Mouse (Mus musculus): Measurements from ENCODE around the gene Cdca8.
"Not testable (repeated sequence)": the region's sequence is repeated elsewhere in the genome, so short reads cannot be mapped to it uniquely, and the experiment has no call there.

Gene Cdca8

DNA sequence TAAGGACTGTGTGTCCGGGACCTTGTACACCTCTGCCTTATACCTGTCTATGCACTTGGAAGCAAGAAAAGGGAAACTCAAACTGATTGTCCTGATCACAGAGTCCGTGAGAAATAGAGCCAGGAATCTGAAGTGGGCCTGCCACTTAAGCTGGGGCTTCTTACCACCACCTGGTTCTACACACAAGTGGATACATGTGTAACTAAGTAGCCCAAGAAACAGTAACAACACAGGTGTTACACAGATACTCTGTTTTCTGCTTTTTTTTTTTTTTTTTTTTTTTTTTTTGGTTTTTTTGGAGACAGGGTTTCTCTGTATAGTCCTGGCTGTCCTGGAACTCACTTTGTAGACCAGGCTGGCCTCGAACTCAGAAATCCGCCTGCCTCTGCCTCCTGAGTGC lies at the start of gene Cdca8:
Gene Cdca8 (minus strand): TSS at position 101 of the 400 bp plus-strand sequence.
- not testable (repeated sequence) for DNase-seq

DNA sequence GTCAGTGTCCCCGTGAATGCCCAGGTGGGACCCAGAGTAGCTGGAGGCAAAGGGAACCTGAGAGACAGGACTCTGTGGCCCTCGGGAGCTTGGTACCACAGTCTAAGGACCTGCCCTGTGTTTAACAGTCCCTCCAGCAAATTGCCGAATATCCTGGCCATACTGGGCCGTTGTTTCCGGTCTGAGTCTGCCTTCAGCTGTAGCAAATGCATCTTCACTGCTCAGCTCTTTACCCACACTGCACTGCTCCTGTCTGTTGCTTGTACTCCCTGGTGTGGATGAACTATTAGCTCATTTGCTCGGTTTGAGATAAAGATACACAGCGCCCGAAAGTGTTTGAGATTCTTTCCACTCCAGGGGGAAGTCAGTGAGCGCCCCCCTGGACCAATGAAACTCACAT lies 49.3 kb upstream of the Cdca8 start:
- peak in 1 of 2 experiments; percentile 21 for DNase-seq

DNA sequence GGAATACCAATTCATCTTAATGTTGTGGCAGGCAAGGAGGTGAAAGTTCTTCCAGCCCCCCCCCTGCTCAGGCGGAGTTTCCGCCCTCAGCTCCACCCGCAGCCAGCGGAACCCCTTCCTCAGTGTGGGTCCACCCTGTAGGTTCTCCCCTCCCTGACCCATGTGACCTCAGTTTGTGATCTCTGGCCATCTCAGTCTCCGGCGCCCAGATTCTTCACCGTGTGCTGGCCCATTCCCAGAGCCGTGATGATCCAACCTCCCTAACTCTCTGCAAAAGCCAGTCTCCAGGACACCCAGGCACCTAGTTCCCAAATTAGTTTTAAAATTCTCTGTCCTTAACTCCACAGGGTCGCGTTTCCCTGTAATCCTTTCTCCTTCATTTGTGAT lies 48.6 kb upstream of the Cdca8 start:
- no peak for DNase-seq

DNA sequence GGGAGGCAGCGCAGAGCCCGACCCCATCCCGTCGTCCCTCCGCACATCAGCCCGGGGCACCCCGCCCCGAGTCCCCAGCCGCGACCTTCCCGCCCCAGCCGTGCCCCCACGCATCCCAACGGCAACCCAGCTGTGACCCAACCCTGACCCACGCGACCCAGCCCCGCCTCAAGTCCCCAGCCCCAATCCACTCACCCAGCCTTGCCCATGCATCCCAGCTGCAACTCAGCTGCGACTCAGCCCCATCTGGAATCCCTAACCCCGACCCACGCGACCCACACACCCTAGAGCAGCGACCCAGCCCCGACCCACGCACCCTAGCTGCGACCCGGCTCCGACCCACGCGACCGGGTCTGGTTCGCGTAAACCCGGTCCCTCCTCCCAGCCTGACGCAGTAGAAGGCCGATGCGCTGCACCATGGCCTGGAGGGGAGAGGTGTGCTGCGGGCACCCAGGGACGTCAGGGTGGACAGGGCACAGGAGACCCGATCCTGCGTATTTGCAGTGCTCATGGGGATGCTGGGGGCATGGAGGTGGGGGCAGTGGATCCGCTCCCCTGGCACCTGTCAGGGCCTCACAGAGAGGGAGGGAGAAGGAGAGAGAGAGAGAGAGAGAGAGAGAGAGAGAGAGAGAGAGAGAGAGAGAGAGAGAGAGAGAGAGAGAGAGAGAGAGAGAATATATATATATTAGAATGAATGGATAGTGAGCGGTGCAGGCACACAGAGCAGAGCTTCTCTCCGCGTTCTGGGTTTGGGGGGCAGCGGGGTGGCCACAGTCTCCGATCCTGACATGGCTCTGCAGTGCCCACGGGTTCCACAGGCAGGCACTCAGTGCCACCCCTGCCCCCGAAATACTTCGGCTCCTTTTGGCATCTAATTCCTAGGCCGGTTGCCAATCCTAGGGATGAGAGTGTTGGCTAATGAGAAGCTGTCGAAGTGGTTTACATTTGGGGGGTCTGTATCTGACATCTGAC lies 47.9 kb upstream of the Cdca8 start:
- DNase-seq, result peak in 1 of 2 experiments; percentile 29

DNA sequence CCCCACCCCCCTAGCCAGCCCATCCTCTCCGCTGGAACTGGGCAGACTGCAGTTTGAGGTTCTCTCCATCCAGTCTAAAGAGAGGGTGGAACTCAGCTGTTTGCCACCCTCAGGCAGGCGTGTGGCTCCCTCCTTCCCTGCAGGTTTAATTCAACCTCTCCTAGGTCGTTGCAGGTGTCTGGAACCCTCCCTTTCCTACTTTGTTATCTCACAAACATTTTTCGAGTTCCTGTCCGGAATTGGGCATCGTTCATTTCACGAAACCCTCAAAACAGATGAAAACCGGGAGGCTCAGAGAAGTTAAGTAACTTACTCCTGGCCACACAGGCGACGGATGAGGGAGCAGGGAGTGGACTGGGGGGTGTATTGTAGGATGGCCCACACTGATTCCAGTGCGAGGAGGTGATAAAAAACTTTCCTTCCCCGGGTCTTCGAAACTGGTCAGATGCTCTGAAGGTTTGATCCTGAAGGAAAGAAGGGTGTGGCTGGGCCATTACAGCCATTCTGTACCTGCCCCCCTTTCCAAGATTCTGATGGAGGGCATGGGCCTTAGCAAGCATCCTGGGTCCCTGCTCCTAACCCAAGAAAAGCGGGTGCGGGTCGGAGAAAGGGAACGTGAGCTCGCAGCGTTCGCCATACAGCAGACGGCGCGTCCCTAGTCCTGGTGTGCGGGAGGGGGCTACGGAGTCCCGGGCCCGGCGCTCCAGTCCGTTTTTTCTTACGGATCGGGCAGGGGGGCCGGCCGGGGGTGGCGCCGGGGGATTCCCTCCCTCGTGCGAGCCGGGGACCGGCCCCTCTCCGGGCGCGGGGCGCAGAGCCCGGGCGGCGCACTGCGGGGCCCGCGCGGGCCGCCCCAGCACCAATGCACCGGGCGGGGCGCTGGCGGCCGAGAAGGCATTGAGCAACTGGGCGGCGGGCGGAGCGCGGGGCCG lies 46.8 kb upstream of the Cdca8 start, which contains the start of gene Rspo1:
Gene Rspo1 (plus strand): TSS at position 760 of the 932 bp plus-strand sequence.
- DNase-seq, result peak; percentile 63 to 70

DNA sequence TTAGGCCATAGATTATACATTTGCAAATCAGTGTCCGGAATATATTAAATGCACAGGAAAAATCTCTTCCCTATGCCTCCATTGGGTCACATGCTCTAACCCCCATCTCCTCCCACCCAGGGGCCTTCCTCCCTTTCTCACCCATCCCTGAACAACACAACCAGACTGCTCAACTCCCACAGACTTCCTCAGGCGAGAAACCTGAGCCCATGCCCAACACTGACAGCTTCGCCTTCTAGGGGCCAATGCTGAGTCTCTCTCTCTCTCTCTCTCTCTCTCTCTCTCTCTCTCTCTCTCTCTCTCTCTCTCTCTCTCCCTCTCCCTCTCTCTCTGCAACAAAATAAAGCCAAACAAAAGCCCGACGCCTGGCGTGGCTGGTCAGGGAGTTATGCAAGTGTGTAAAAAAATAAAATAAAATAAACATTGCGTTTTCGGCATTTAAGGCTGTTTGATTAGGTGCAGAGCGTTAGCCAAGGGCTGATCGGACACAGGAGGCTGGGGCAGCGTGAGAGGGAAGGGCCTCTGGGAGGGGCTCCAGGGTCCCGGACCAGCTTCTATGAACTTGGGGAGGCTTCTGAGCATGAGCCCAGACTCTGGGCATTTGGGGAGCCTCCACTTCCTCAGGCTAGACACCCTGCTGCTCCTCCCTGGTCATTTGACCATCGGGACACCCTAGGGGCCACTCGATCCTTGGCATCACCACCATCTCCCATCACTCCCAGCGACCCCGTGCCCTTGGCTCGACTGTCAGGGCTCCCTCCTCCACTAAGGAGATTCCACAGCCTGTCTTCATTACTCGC lies 46.0 kb upstream of the Cdca8 start:
- peak; percentile 47 to 60 for DNase-seq

DNA sequence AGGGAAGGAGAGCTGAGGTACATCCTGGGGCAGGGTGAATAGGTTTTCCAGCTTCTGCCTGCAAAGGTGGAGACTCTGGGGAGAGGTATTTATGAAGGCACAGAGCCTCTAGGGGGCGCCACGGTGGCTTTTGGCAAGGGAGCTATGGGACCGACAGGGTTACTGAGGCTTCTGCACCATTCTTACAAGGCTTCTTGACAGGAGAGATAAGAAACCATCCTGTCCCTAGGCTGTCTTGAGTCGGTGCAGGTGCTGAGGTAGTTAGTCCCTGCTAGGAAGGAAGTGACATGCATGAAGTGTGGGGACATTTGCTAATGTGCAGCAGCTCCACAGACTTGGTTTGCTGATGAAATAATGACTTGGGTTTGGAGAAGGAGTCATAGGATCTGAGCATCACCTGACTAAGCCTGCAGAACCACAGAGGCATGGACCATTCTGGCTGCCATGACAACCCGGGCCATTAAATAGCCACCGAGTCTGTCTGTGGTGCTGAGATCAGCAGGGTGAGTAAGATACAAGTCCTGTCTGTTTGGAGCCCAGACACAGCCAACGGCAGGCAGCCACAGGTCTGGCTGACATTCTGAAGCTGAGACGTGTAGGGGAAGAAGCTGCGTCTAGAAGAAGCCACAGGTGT lies 44.9 kb upstream of the Cdca8 start:
- DNase-seq, result peak; percentile 25 to 51

DNA sequence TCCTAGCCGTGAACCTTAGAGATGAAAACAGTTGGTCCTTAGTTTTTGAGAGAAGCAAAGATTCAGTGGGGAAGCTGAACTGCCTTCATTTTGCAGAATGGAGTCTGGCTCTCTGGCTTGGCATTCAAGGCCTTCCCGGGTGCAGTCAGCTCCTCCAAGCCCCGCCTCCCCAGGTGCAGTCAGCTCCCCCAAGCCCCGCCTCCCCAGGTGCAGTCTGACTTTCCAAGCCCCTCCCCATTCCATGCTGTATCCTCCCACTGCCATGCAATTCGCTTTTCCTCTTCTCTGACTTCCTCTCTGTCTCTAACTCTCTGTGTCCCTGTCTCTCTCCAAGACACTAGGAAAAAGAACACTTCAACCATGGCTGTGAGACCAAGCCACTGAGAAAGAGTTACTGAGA lies 39.1 kb upstream of the Cdca8 start:
- DNase-seq, result peak; percentile 66 to 78

DNA sequence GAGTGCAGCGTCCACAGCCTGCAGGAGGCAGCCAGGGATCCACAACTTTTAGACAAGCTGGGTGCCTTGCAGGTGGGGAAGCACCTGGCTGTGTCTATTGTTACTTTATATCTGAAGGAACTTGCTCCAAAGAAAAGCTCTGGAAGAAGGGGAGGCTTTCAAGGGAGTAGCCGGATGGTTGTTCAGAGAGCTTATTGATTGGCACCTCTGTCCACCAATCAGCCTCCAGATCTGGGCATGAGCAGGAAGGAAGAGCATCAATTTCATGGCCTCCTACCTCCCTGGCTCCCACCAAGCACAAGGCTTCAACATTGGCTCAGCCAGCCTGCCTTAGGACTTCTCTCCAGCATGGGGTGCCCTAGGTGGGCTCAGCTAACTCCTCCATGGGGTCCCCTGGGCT lies 34.2 kb upstream of the Cdca8 start:
- DNase-seq, result peak in 1 of 2 experiments; percentile 37

DNA sequence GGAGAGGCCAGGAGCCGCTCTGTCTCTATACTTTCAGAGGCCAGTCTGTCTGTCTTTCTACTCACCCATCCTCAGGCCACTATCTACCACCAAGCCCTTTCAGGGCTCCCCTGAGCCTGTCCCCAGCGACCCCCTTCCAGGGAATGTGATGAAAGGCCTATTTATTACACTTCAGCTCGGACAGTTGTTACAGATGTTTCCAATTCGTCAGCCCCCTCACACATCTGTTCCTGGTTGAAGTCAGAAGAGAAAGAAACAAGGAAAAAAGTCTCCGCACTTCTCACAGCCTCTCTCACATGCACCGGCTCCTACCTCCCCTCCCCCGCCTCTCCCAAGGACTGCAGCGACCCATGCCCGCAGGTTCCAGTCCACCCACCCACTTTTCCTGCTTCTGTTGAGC lies 33.2 kb upstream of the Cdca8 start:
- DNase-seq, result no peak

DNA sequence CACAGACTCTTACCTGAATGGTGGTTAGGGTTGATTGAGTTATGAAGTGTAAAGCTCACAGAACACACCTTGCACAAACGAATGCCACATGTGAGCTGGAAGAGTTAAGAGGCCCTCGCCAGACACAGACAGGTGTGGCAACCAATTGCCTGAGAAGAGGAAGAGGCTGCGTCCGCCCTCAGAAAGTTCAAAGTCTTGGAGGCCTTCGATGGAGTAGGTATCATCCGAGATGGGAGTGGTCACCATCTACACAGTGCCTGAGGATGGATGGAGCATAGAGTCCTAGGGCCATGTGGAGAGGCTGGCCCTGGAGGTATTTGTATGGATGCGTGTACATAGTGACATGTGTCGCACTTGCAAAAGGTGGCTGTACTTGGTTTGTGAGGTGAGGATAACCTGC lies 32.0 kb upstream of the Cdca8 start:
- no peak for DNase-seq

DNA sequence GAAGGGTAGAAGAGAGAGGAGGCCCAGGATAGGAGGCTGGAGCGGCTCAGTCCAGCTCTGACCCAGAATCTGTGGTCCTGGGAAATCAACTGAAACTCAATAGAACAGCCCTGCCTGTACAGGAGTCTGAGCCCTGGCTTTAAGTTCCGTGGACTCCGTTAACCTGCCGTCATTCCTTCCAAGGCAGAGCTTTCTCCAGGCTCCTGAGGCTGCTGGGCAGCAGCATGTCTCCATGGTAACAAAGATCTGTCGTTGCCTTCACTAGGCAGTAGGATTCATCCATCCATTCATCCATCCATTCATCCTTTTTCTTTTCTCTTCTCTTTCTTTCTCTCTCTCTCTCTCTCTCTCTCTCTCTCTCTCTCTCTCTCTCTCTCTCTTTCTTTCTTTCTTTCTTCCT lies 31.6 kb upstream of the Cdca8 start:
- no peak for DNase-seq

DNA sequence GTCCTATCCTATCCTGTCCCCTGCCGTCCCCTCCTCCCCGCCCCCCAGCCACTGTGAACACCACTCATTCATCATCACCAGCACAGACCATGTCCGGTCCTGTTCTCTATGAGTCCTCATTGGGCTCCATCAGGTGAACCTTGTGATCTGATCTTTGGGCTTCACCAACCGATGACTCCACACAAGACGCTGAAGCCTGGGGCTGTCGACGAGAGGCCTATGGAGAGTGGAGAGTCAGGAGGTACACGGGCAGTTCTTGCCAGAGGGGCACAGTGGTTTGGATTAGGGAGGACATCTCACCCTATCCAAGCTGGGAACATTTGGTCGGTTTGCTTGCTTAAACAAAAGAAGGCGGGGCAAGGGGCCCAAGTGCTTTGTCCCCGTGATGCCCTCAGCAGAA lies 31.1 kb upstream of the Cdca8 start:
- DNase-seq, result no peak

DNA sequence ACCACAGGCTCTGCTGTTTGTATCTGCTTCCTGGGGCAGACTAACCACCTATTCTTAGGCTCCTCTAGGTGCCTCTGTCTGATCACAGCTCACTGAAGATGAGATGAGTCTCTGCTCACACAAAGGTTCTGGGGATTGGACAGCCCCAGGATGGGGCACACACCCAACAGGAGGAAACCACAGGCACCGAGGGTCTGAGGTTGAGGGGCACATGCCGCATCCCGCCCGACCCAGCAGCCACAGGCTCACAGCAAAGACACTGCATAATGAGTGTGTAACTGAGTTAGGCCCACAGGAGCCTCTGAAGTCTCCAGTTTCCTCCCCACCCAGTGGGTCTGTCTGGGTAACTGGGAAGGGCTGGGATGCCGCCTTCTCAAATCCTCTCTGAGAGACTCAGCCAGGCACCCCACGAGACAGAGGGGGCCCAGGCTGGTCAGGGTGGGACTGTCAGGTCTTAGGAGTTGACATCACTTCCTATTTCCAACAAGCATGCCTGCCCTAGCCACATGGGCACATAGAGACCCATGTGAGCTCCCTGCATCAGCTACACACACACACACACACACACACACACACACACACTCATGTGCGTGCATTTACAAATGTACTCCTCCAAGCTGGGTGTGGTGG lies 30.2 kb upstream of the Cdca8 start:
- DNase-seq, result no peak

DNA sequence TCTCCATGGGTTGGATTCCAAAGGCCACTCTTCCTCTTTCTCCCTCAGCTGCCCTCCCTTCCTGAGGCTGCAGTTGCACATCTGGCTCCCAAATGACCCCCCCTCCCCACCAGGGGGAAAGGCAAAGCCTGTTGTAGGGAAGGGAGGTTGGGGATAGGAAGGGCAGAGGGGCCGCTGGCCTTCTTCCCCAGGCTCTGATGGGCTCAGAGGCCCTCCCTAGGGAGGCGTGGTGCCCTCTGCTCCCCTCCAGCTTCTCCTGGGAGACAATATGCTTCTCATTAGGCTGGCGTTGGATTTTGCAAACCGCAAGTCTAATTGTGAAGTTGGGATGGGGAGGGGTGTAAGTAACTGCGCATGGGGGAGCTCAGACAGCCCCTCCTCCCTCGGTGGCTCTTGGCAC lies 29.6 kb upstream of the Cdca8 start:
- no peak for DNase-seq

DNA sequence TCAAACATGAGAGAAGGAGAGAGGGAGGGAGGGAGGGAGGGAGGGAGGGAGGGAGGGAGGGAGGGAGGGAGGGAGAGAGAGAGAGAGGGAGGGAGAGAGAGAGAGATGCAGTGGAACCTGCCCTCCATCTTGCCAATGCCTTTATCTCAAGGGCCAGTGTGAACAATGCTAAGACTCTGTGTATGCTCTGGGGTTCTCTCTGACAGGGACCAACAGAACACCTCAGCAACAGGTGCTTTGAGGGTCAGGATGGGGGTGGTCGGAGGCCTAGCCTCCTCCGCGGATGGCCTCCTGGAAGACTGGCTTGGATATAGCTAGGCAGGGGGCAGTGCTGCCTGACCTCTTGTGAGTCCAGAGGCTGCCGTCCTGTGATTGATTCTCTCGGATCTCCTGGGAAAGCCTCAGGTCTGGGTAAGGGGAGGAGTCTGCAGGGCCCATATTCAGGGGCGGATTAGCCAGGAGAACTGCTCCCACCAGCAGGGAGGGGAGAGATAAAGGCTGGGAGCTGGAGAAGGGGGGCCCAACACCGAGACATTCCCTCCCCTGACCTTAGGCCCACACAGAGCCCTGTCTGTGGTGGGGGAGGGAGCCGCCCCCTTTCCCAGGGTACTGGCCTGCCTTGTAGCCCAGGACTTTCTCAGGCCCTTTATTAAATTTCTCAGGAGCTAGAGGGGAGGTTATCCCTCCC lies 25.9 kb upstream of the Cdca8 start:
- DNase-seq, result no peak

DNA sequence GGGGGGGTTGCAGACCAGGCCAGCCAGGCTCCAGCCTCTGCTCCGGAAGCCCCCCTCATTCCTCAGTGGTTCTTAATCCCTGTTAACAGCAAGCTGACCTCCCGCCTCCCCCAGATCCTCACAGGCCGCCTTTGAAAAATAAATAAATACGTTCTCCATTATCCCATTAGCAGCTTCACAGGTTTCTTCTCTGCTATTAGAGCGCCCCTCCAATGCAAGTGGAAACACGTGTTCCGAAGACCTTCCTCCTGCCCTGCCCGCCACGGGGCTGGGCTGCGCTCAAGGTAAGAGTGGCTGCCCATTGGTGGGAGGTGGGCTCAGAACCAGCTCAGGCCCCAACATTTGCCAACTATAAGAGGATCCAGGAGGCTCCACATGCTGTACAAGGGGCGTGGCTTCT lies 23.5 kb upstream of the Cdca8 start:
- no peak for DNase-seq

DNA sequence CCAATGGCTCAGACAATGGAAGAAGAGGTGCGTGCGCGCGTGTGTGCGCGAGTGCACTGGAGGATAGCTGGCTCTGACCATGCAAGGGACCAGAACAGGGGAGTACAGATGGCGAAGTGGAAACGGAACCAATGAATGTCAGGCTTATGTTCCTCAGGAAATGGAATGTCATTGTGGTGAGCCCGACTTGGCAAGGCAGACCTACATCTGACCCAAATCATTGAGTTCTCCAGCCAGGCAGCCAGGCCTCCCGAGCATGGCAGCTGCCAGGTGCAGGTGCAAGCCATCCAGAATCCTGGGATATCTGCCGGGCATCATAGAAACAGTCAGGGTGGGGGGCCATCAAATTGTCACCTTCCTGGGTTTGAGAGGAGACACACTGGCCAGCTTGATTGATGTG lies 21.8 kb upstream of the Cdca8 start:
- DNase-seq, result no peak

DNA sequence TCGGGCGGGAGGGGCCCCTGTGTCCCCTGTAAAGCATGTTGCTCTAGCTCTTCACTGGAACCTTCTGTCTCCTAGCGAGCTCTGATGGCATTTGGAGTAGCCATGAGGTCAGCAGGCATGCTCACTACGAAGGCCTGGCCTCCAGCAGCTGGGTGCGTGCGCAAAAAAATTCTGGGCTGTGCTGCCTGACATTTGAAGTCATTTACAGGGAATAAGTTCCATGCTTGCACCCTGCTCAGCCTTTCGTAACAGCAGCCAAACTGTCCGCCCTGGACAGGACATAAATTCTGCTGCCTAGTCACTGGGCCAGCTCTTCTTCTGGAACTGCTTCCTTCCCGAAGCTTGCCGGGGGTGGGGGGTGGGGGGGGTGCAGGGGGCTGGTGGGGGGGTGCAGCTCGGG lies 20.0 kb upstream of the Cdca8 start:
- DNase-seq, result peak; percentile 75 to 82

DNA sequence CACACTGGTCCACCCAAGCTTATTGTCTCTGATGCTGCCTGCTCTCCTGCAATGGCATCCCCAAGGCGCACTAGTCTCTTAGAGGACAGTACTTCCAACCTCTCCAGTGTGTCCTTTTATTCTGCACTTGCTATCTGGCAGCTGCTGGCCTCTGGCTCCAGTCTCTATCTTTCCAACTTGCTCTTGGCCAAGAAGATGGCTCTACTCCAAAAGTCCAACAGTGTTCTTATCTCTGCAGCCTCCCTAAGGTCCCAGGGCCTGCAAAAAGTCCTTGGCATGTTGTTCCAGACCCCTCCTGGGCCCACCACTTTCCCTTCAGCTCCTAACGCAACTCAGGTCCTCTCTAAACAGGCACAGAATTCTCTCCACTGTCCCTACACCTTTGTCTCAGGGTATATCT lies 18.2 kb upstream of the Cdca8 start:
- DNase-seq, result no peak

DNA sequence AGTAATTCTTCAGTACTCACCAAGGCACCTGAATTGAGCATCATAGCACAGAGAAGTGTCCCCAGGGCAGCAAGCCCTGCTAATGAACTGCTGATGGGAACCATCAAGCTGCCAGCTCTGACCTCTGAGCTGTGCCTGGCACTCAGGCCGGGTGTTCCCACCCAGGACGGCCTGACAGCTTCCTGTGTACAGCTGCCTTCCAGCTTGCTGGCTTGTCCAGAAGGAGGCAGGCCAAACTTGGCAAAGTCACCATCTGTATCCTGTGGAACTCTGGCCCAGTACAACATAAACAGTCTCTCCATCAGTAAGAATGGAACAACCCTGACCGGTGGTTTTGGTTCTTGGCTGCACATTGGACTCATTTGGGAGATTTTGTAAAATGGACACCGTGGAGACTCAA lies 14.4 kb upstream of the Cdca8 start:
- DNase-seq, result no peak
